Mouse (Mus musculus): ENCODE measurements at regions not wholly inside any gene's neighbourhood (a gene's known extent, or its start where the extent isn't known, plus 50 kb on each side); places are given as distances from the start of the nearest gene placed in this dataset.
"Not testable (repeated sequence)": the region's sequence is repeated elsewhere in the genome, so short reads cannot be mapped to it uniquely, and the experiment has no call there.

DNA sequence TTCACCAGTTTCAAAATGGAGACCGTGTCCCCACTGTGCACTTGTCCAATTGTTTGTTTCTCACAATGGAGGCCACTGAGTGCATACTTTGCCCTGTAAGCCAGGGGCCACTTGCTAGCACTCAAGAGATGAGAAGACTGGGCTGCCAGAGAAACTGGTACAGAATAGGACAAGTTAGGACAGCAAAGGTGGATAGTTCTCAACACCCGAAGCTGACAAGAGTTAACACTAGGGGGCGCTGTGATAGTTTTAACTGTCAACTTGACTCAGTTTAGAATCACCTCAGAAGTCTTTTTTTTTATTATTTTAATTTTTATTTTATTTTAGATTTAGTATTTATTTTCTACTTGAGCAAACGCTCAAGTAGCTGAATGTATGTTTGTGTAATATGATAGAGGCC, 188.2 kb upstream of the Asap2 start:
- DNase-seq (ENCODE audit: low spot score): not testable (repeated sequence)

DNA sequence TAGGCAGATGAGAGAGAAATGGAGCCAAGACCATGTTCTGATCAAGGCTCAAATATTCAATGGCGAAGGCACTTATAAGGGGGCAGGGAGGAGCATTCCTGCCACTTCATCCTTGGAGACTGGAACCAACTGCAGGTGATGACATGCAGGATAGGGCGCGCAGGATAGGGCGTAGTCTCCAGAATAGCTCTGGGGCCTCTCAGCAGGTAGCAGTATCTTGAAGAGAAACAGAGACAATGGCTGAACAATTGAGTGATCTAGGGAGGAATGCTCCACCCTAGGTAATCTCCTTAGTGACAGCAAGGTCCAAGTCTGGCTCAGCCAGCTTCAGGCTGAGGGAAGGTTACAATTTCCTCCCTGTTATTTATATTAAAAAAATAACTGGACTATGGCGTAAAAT, 184.8 kb upstream of the Asap2 start:
- DNase-seq (ENCODE audit: low spot score): not testable (repeated sequence)

DNA sequence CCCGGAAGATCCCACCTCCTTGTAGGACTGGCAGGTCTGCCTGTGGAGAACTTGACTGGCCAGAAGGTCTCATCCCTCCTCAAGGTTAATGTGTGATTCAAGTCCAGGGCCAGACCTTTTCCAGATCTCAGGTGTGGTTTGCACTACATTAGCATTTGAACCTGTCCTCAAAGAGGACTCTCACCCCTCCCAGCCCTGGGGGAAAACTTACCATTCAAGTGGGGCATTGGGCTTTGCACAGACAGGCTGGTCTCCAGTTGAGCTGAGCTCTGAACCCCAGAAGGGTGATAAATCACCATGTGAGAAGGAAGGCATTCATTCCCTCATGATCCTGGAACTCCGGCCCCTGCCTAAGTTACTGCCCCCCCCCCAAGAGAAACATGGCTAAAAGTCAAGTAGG, 183.6 kb upstream of the Asap2 start:
- no peak for DNase-seq (ENCODE audit: low spot score)

DNA sequence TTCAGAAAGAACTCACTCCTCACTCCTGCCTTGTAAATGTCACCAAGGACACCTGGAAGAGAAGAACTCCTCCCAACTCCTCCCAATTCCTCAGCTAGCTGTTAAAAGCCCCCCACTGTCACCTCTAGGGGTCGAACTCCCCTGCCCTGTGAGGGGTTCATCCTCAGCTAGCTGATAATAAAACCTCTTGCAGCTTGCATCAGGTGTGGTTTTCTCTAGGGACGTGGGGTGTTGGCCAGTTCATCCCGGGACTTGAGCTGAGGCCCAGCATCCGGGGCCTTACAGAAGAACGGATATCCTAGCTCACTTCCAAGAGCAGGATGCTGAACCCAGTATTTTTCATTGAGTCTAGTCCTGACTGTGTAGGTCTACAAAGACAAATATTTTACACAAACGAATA, 176.4 kb upstream of the Asap2 start:
- not testable (repeated sequence) for DNase-seq (ENCODE audit: low spot score)

DNA sequence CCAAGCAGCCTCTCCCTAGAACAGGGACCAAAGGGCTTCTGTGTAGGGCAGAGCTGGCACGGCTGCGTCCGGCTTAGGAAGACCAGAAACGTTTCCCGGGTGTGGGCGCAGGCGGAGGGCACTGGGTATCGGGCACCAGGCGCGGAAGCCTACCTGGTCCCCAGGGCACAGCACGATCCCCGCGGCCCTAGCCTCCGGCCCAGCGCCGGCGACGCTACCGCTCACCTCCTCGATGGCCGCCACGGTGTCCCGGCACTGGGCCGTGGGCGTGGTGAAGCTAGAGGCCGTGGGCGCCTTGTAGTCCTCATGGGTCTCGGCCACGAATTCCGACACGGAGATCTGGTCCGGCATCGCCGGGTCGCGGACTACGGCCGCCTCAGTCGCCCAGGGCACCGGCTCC, 175.1 kb upstream of the Asap2 start:
- not testable (repeated sequence) for DNase-seq (ENCODE audit: low spot score)

DNA sequence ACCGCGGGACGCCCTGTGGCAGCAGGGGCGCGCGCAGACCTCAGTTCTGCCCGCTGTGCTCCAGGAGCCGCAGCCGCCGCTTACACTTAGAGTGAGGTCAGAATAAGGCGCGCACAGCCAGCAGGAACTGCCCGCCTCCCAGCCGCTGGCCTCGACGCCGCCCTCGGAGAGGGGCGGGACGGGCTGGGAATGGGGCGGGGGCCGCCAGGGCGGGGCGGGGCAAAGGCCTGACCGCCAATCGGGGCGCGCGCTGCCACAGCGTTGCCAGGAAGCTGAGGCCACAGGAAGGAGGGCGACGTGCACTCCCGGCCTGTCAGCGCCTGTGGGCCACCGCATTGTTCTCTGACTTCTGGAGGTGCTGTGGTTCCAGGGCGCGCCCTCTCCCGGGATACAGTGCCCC, 174.7 kb upstream of the Asap2 start:
- DNase-seq (ENCODE audit: low spot score): peak; percentile 67

DNA sequence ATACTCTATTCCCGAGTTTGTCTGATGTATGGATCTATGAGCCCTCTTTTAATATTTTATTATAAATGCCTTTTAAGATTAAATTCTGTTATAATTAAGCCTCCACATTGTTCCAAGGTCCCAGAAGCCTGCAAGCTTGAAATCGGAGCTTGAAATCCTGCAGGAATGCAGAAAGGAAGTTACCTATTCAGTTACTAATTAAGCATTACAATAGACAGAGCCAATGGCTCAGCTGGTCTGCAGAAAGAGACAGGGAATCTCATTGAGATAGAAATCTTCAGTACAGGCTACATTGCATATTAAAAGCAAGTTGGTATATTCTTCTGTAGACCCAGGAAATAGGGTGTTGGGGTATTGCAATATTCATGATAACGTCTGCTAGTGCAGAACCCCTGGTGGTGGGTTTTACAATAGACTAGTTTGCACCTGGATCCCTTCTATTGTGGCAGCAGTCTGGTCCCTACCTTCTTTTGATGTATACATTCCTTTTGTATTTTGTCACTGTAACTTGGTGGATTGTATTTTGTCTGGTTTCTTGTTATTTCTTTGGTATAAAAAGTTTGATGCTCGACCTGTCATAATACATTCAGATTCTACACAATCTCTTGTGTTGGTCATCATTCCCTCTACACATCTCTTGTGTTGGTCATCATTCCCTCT, 146.5 kb upstream of the Asap2 start:
- not testable (repeated sequence) for DNase-seq (ENCODE audit: low spot score)

DNA sequence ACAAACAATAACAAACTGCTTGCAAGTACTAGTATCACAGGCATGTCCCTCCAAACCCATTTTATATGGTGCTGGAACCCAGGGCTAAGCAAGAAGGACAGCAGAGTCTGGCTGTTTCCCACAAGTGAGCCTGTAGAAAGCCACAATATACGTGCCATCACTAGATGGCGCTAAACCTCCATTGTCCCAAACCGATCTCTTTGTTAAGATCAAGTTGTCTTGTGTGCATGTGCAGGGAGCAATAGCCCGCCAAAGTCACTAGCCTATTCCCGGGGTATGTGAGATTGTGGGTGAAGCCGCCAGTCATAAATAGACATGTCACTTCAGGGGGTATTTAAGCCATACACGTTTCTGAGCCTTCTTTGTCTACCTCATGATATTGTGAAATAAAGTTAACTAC, 145.4 kb upstream of the Asap2 start:
- peak; percentile 38 for DNase-seq (ENCODE audit: low spot score)

DNA sequence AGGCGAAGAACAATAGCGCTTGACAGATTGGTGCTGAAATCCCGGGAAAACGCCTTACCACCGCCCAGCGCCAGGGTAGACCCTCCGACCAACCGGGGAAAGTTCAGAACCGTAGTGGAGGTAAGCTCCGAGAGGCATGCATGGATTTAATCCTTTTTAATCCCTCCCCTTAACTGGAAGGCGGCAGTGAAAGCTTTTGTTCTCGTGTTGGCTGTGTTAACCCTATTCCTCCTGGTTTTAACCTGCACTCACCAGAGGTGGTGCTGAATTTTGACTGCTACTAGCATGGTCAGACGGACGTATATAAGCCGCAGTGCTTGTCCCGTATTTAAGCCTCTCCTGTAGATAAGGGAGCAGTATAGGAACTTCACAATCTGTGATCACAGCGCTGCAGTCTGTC, 145.0 kb upstream of the Asap2 start:
- DNase-seq (ENCODE audit: low spot score): no peak

DNA sequence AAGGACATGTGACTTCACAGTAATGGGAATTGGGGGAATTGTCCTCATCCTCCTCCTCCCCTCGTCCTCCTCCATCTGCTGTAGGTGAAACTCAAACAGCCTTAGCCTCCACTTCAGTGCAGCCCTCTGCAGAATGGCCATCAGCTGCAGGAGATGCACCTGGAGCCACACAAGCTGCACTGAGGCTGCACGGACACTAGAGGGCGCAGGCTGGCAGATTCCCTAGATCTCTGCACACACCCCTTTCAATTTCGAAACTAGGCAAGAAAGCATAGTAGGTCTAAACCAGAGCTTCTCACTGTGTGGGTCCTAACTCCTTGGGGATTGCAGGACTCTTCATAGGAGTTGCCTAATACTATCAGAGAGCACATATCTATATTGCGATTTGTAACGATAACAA, 106.2 kb upstream of the Asap2 start:
- not testable (repeated sequence) for DNase-seq (ENCODE audit: low spot score)

DNA sequence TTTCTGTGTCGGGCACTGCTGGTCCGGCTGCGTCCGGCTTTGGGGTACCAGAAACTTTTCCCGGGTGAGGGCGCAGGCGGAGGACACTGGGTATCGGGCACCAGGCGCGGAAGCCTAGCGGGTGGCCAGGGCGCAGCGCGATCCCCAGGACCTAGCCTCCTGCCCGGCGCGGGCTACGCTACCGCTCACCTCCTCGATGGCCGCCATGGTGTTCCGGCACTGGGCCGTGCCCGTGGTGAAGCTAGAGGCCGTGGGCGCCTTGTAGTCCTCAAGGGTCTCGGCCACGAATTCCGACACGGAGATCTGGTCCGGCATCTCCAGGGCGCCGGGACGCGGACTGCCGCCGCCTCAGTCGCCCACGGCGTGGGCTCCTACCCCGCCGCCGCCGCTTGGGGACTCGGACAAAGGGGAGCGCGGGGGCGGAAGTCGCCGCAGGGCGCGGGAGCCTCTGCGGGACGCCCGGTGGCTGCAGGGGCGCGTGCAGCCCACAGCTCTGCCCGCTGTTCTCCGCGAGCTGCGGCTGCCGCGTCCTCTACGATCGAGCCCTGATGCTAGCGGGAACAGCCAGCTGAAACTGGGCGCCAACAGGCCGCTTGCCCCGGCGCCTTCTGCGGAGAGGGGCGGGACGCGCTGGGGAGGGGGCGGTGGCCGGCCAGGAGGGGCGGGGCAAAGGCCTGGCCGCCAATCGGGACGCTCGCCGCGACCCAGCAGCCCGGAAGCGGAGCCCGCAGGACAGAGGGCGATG, 69.4 kb upstream of the Asap2 start:
- DNase-seq (ENCODE audit: low spot score): peak; percentile 76

DNA sequence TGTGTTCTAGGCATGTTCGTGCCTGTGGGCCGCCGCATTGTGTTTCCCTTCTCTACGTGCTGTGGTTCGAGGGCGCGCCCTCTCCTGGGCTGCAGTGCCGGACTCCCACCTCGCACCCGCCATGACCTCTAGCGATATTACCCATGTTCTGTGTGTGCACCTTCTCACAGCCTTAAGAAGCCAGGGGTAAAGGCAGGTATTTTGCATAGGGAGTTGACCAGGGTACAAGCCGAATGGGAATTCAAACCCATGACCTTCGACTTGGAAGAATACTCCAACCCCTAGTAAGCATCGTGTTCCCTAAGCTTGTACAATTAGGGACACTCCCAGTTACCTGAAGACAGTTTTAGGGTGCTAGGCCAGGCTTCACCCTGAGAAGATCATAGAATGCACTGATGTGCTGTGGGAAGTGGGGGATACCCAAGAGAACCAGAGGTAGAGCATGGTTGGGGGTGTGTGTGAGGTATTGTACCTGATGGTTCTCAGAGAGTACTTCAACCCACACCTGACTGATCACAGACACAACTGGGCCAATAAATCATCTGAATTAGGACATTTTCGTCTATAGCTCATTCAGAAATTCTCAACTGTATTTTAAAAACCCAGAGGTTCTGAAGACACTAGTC, 68.7 kb upstream of the Asap2 start:
- not testable (repeated sequence) for DNase-seq (ENCODE audit: low spot score)

DNA sequence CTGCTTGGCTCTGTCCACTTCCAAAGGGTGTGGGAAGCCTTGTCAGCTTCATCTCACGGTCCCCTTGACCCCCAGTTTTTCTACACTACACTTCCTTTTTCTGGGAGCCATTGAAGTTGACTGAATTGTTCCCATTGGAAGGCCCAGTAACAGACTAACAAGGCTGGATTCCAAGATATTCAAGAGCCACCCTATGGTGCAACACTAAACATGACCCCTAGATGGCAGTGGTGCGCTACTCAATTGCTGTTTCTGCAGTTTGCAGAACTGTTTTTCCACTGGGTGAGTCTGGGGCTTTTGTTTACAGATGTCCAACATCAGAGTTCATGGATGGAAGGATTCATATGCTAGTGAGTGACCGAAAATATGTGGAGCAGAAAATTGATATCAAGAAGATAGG, 61.3 kb upstream of the Asap2 start:
- DNase-seq (ENCODE audit: low spot score): peak; percentile 52
